Mouse (Mus musculus) embryo, embryonic 11 days (tissue): ENCODE measurements around the gene Prcp.
"Not testable (repeated sequence)": the region's sequence is repeated elsewhere in the genome, so short reads cannot be mapped to it uniquely, and the experiment has no call there.

Source experiments
- DNase-seq: peaks from one replicate; pipeline ENCODE4 v3.0.0-alpha.2; 2015

Prcp gene

GRCm38 (mm10) chr7:92890618-92891230, 16.5 kb downstream of the Prcp start:
- DNase-seq: no peak

GRCm38 (mm10) chr7:92893478-92893877, 19.2 kb downstream of the Prcp start:
- no peak for DNase-seq

GRCm38 (mm10) chr7:92896036-92896435, 21.8 kb downstream of the Prcp start:
- no peak for DNase-seq

- peak; percentile 53 for DNase-seq
These were observed 22.8 kb downstream of the Prcp start for GRCm38 (mm10) chr7:92897021-92897420.

GRCm38 (mm10) chr7:92903360-92904038, 29.2 kb downstream of the Prcp start:
- peak; percentile 86 for DNase-seq

- DNase-seq: not testable (repeated sequence)
These were observed 30.0 kb downstream of the Prcp start for GRCm38 (mm10) chr7:92904285-92904684.

- DNase-seq: no peak
These were observed 46.0 kb downstream of the Prcp start for GRCm38 (mm10) chr7:92920172-92920856.

- DNase-seq: no peak
These were observed 46.5 kb downstream of the Prcp start for GRCm38 (mm10) chr7:92920857-92921172.

GRCm38 (mm10) chr7:92932792-92933191, 58.5 kb downstream of the Prcp start:
- no peak for DNase-seq

GRCm38 (mm10) chr7:92933308-92933948, 59.2 kb downstream of the Prcp start:
- DNase-seq: not testable (repeated sequence)

- DNase-seq: no peak
These were observed 62.5 kb downstream of the Prcp start for GRCm38 (mm10) chr7:92936747-92937146.

GRCm38 (mm10) chr7:92937955-92938354, 63.7 kb downstream of the Prcp start:
- peak; percentile 59 for DNase-seq

- DNase-seq: peak; percentile 24
These were observed 65.5 kb downstream of the Prcp start for GRCm38 (mm10) chr7:92939776-92940175.

- no peak for DNase-seq
These were observed 76.5 kb downstream of the Prcp start for GRCm38 (mm10) chr7:92950775-92951174.

GRCm38 (mm10) chr7:92952210-92952609, 77.9 kb downstream of the Prcp start:
- no peak for DNase-seq

- no peak for DNase-seq
These were observed 85.5 kb downstream of the Prcp start for GRCm38 (mm10) chr7:92959758-92960157.

- DNase-seq: no peak
These were observed 87.6 kb downstream of the Prcp start for GRCm38 (mm10) chr7:92961876-92962275.

GRCm38 (mm10) chr7:92964754-92965501, 90.7 kb downstream of the Prcp start:
- peak; percentile 79 for DNase-seq

GRCm38 (mm10) chr7:92967381-92968127, 93.3 kb downstream of the Prcp start:
- DNase-seq: peak; percentile 68

- no peak for DNase-seq
These were observed 103.2 kb downstream of the Prcp start for GRCm38 (mm10) chr7:92977429-92977828.

GRCm38 (mm10) chr7:92978225-92978624, 104.0 kb downstream of the Prcp start:
- no peak for DNase-seq

- not testable (repeated sequence) for DNase-seq
These were observed 104.5 kb downstream of the Prcp start for GRCm38 (mm10) chr7:92978720-92979119.
